Mouse (Mus musculus): ENCODE data around the gene Tha1.

- no peak for TF ChIP-seq CTCF (IDR thresholded peaks at IDR 0.05)
- no peak for TF ChIP-seq POLR2A (IDR thresholded peaks at IDR 0.05; ENCODE audit: insufficient read depth, low read depth, low read length)
Measured at GRCm38 (mm10) chr11:117836306-117836705, 37.0 kb downstream of the Tha1 start.

Data from heart, adult 2 months (tissue).